Mouse (Mus musculus) neural tube, embryonic 13.5 days (tissue): ENCODE results near the gene Gm17078. TPM values are rescaled to one million over a fixed set of nuclear protein-coding genes. Genes with fewer than 3 reads are reported as not detected.
"Not testable (repeated sequence)": the region's sequence is repeated elsewhere in the genome, so short reads cannot be mapped to it uniquely, and the experiment has no call there.

ENCODE experiments used
- ATAC-seq: fragments of 200-750 bp; cut with Nextera tagmentation; 2 replicates; pipeline ENCODE4 v1.8.0; 2017; ENCODE audit warnings: low read depth, mild to moderate bottlenecking, moderate TSS enrichment, moderate library complexity
- H3K27ac ChIP-seq: fragments of 300-500 bp; sonication (generic); replicated peaks from 2 replicates; pipeline ENCODE4 v1.5.1; 2015; ENCODE audit warnings: moderate library complexity, mild to moderate bottlenecking, inconsistent platforms
- H3K27me3 ChIP-seq: fragments of 300-500 bp; sonication (generic); 2 replicates; pipeline ENCODE4 v1.6.1; 2015; ENCODE audit warnings: mild to moderate bottlenecking, inconsistent platforms
- H3K36me3 ChIP-seq: fragments of 300-500 bp; sonication (generic); 2 replicates; pipeline ENCODE4 v1.6.1; 2015; ENCODE audit warnings: mild to moderate bottlenecking, inconsistent platforms
- H3K4me1 ChIP-seq: fragments of 300-500 bp; sonication (generic); replicated peaks from 2 replicates; pipeline ENCODE4 v1.6.1; 2015; ENCODE audit warnings: inconsistent platforms
- H3K4me2 ChIP-seq: fragments of 300-500 bp; sonication (generic); 2 replicates; pipeline ENCODE4 v1.6.1; 2015; ENCODE audit warnings: inconsistent platforms, mild to moderate bottlenecking, moderate library complexity
- H3K4me3 ChIP-seq: fragments of 300-500 bp; sonication (generic); 2 replicates; pipeline ENCODE4 v1.5.1; 2015; ENCODE audit warnings: mild to moderate bottlenecking, inconsistent platforms
- H3K9ac ChIP-seq: fragments of 300-500 bp; sonication (generic); 2 replicates; pipeline ENCODE4 v1.6.1; 2015; ENCODE audit warnings: moderate library complexity, mild to moderate bottlenecking, inconsistent platforms
- H3K9me3 ChIP-seq: fragments of 300-500 bp; sonication (generic); 2 replicates; pipeline ENCODE4 v1.6.1; 2016; ENCODE audit warnings: inconsistent platforms
- WGBS: fragments of 180-500 bp; shearing (Covaris S2); methylation state at CpG from one replicate; pipeline ENCODE4 v1.1.7; 2015; 5-methylcytosine and 5-hydroxymethylcytosine counted together
- polyA plus RNA-seq: library from polyadenylated mRNA; unstranded; fragments of >200 nt; fragmentation: Nextera tagmentation; extraction: Ambion mirVana; gene quantifications from 2 replicates; pipeline ENCODE4 v1.2.1, GENCODE M21; 2015

Gene Gm17078
- not detected in 2 replicates for polyA plus RNA-seq

- Histone ChIP-seq H3K36me3 (no peaks in the 10 kb centered on the region), H3K4me1 (no peaks in the 10 kb centered on the region), H3K27me3 (no peaks in the 10 kb centered on the region), H3K4me2 (no peak within 1 kb of the TSS), H3K27ac (no peak within 1 kb of the TSS), H3K9me3 (no peaks in the 10 kb centered on the region), H3K4me3 (no peak within 1 kb of the TSS), H3K9ac (no peak within 1 kb of the TSS)
- ATAC-seq, result no peak
- WGBS, result 85% methylated on average over 1 of the region's 1 CpGs
These were observed at the start of gene Gm17078 for GRCm38 (mm10) chr14:51611210-51611609. Gm17078 (minus strand) TSS chr14:51611310.

- WGBS, result 69% methylated on average over 1 of the region's 1 CpGs
- not testable (repeated sequence) for H3K27ac ChIP-seq, H3K27me3 ChIP-seq, H3K4me2 ChIP-seq, H3K9me3 ChIP-seq, H3K9ac ChIP-seq, H3K4me1 ChIP-seq, ATAC-seq, H3K36me3 ChIP-seq, H3K4me3 ChIP-seq
These were observed 24.5 kb upstream of the Gm17078 start, which contains the start of gene Gm4181 for GRCm38 (mm10) chr14:51635566-51635965. Gm4181 (minus strand) TSS chr14:51635666.

- H3K4me3 ChIP-seq, H3K4me2 ChIP-seq, H3K9me3 ChIP-seq, ATAC-seq, H3K27me3 ChIP-seq, H3K36me3 ChIP-seq, H3K4me1 ChIP-seq, H3K9ac ChIP-seq, H3K27ac ChIP-seq: not testable (repeated sequence)
- 96% methylated on average over 1 of the region's 1 CpGs for WGBS
These were observed 21.3 kb upstream of the Gm17078 start for GRCm38 (mm10) chr14:51632426-51632825.

GRCm38 (mm10) chr14:51592039-51592438 is 19.1 kb downstream of the Gm17078 start, which contains the start of gene Gm17174:
Gm17174 (minus strand) TSS chr14:51592139.
- WGBS, result 92% methylated on average over 4 of the region's 4 CpGs
- H3K4me3 ChIP-seq, H3K27me3 ChIP-seq, H3K9ac ChIP-seq, H3K4me2 ChIP-seq, H3K4me1 ChIP-seq, H3K36me3 ChIP-seq, H3K27ac ChIP-seq, H3K9me3 ChIP-seq, ATAC-seq: not testable (repeated sequence)

GRCm38 (mm10) chr14:51573963-51574362 is 37.1 kb downstream of the Gm17078 start, which contains the start of gene Gm17175:
Gm17175 (minus strand) TSS chr14:51574063.
- H3K4me1 ChIP-seq, H3K27ac ChIP-seq, H3K36me3 ChIP-seq, H3K27me3 ChIP-seq, H3K9ac ChIP-seq, H3K9me3 ChIP-seq, H3K4me3 ChIP-seq, ATAC-seq, H3K4me2 ChIP-seq: not testable (repeated sequence)
- WGBS, result 91% methylated on average over 2 of the region's 2 CpGs

Other genes starting within 250 kb of the Gm17078 start
- not detected in 2 replicates for gene Gm7247, start 249.6 kb downstream of the Gm17078 start, polyA plus RNA-seq
- gene Vmn2r88, start 200.5 kb downstream of the Gm17078 start, polyA plus RNA-seq, result not detected in 2 replicates
- not detected in 2 replicates for gene Vmn2r89, start 159.5 kb downstream of the Gm17078 start, polyA plus RNA-seq
- not detected in 2 replicates for gene Gm5622, start 58.5 kb downstream of the Gm17078 start, polyA plus RNA-seq
- not detected in 2 replicates for gene Gm17175, start 37.2 kb downstream of the Gm17078 start, polyA plus RNA-seq
- not detected in 2 replicates for gene Gm17174, start 19.2 kb downstream of the Gm17078 start, polyA plus RNA-seq
- not detected in 2 replicates for gene Gm4181, start 24.4 kb upstream of the Gm17078 start, polyA plus RNA-seq
- gene Gm17079, start 84.2 kb upstream of the Gm17078 start, polyA plus RNA-seq, result not detected in 2 replicates
- gene Gm5800, start 105.9 kb upstream of the Gm17078 start, polyA plus RNA-seq, result not detected in 2 replicates
- gene Ang4, start 162.3 kb upstream of the Gm17078 start, polyA plus RNA-seq, result not detected in 2 replicates
- not detected in 2 replicates for gene AY358078, start 188.7 kb upstream of the Gm17078 start, polyA plus RNA-seq
- gene Ear6, start 242.4 kb upstream of the Gm17078 start, polyA plus RNA-seq, result not detected in 2 replicates